Mouse (Mus musculus) stomach, postnatal 0 days (tissue): ENCODE data around the gene Smc4. TPM values are rescaled to one million over a fixed set of nuclear protein-coding genes. Genes with fewer than 3 reads are reported as not detected.

Experiments used
- ATAC-seq: fragments of 200-750 bp; cut with Nextera tagmentation; 2 replicates; pipeline ENCODE4 v1.8.0; 2017; ENCODE audit not compliant: low FRiP score, low TSS enrichment
- DNase-seq: peaks from one replicate; pipeline ENCODE4 v3.0.0-alpha.2; 2016; ENCODE audit warnings: low spot score
- H3K27ac ChIP-seq: fragments of 300-500 bp; sonication (generic); replicated peaks from 2 replicates; pipeline ENCODE4 v1.5.1; 2014; ENCODE audit warnings: mild to moderate bottlenecking, control low read depth
- H3K27me3 ChIP-seq: fragments of 300-500 bp; sonication (generic); 2 replicates; pipeline ENCODE4 v1.6.1; 2014; ENCODE audit warnings: low read length; ENCODE audit not compliant: control insufficient read depth, insufficient read depth
- H3K36me3 ChIP-seq: fragments of 300-500 bp; sonication (generic); 2 replicates; pipeline ENCODE4 v1.6.1; 2014; ENCODE audit warnings: low read length, mixed read lengths; ENCODE audit not compliant: control insufficient read depth, insufficient read depth
- H3K4me1 ChIP-seq: fragments of 300-500 bp; sonication (generic); replicated peaks from 2 replicates; pipeline ENCODE4 v1.6.1; 2014; ENCODE audit warnings: antibody characterized with exemption; ENCODE audit not compliant: control insufficient read depth, insufficient read depth
- H3K4me2 ChIP-seq: fragments of 300-500 bp; sonication (generic); replicated peaks from 2 replicates; pipeline ENCODE4 v1.6.1; 2014; ENCODE audit warnings: low read depth, mild to moderate bottlenecking, control low read depth, moderate library complexity
- H3K4me3 ChIP-seq: fragments of 300-500 bp; sonication (generic); 2 replicates; pipeline ENCODE4 v1.5.1; 2014; ENCODE audit warnings: low read depth, low read length, control low read depth
- H3K9ac ChIP-seq: fragments of 300-500 bp; sonication (generic); 2 replicates; pipeline ENCODE4 v1.6.1; 2014; ENCODE audit warnings: mild to moderate bottlenecking, low read length, control low read depth, mixed read lengths
- H3K9me3 ChIP-seq: fragments of 300-500 bp; sonication (generic); 2 replicates; pipeline ENCODE4 v1.6.1; 2016; ENCODE audit warnings: low read length; ENCODE audit not compliant: control insufficient read depth
- CTCF ChIP-seq: IDR thresholded peaks from 2 replicates; pipeline ENCODE4 v1.5.1; 2016; ENCODE audit warnings: antibody characterized with exemption, low read depth, mild to moderate bottlenecking, moderate library complexity
- EP300 ChIP-seq: optimal IDR thresholded peaks from 2 replicates; pipeline ENCODE3; 2016; ENCODE audit warnings: antibody characterized with exemption
- WGBS: fragments of 180-500 bp; shearing (Covaris S2); extraction: QIAGEN DNeasy Blood & Tissue Kit; methylation state at CpG from one replicate; pipeline ENCODE4 v1.1.7; 2014; 5-methylcytosine and 5-hydroxymethylcytosine counted together
- microRNA counts: library from miRNA; unstranded; fragments of <30 nt; microRNA quantifications from one replicate; lab custom pipeline; 2015
- microRNA-seq: library from miRNA; unstranded; fragments of <30 nt; microRNA quantifications from one replicate; pipeline ENCODE4, GENCODE M21; 2016
- polyA plus RNA-seq: library from polyadenylated mRNA; unstranded; fragments of >200 nt; fragmentation: Nextera tagmentation; extraction: Ambion mirVana; gene quantifications from 2 replicates; pipeline ENCODE4 v1.2.1, GENCODE M21; 2015

Smc4 gene
- polyA plus RNA-seq, 1 experiment from 2014 or later: 56.4 TPM

GRCm38 (mm10) chr3:69054760-69055432 lies 50.4 kb downstream of the Smc4 start:
- ATAC-seq: peak; percentile 60; the same call in 1 of the 2 replicates

GRCm38 (mm10) chr3:69055871-69056270 lies 51.3 kb downstream of the Smc4 start:
- ATAC-seq (no peak), DNase-seq (no peak)
- Histone ChIP-seq H3K36me3 (no peaks in the 10 kb centered on the region), H3K4me3 (no peak overlapping the region), H3K27ac (no peak overlapping the region), H3K9me3 (no peaks in the 10 kb centered on the region), H3K27me3 (no peaks in the 10 kb centered on the region), H3K4me1 (no peaks in the 10 kb centered on the region), H3K4me2 (no peak overlapping the region), H3K9ac (no peak overlapping the region)
- TF ChIP-seq CTCF: no peak
- no peak for TF ChIP-seq EP300
- 84% methylated on average over 3 of the region's 3 CpGs for WGBS

More at GRCm38 (mm10) chr3:69054760-69055432, 50.4 kb downstream of the Smc4 start:
- Histone ChIP-seq H3K27ac (no peak overlapping the region), H3K4me3 (no peak overlapping the region), H3K9me3 (no peaks in the 10 kb centered on the region), H3K4me1 (no peaks in the 10 kb centered on the region), H3K4me2 (no peak overlapping the region), H3K27me3 (no peaks in the 10 kb centered on the region), H3K9ac (no peak overlapping the region), H3K36me3 (no peaks in the 10 kb centered on the region)
- TF ChIP-seq EP300 (no peak), CTCF (no peak)
- WGBS: 67% methylated on average over 7 of the region's 7 CpGs
- no peak for DNase-seq

- no peaks in the 10 kb centered on the region for H3K4me1 ChIP-seq
- H3K9me3 ChIP-seq: no peaks in the 10 kb centered on the region
- H3K27ac ChIP-seq: no peak overlapping the region
- H3K4me2 ChIP-seq: no peak overlapping the region
- no peaks in the 10 kb centered on the region for H3K36me3 ChIP-seq
- no peaks in the 10 kb centered on the region for H3K27me3 ChIP-seq
- no peak for TF ChIP-seq CTCF
- TF ChIP-seq EP300: no peak
- DNase-seq: no peak
- no peak overlapping the region for H3K4me3 ChIP-seq
- no peak for ATAC-seq
- WGBS: 91% methylated on average over 4 of the region's 4 CpGs
- no peak overlapping the region for H3K9ac ChIP-seq
Observed at GRCm38 (mm10) chr3:69060672-69061071, 56.1 kb downstream of the Smc4 start.

- Histone ChIP-seq H3K36me3 (no peaks in the 10 kb centered on the region), H3K9ac (no peak overlapping the region), H3K27ac (no peak overlapping the region), H3K4me3 (no peak overlapping the region), H3K4me1 (no peaks in the 10 kb centered on the region), H3K9me3 (no peaks in the 10 kb centered on the region), H3K4me2 (no peak overlapping the region), H3K27me3 (no peaks in the 10 kb centered on the region)
- no peak for ATAC-seq
- DNase-seq: no peak
- TF ChIP-seq EP300 (no peak), CTCF (no peak)
- WGBS: 96% methylated on average over 1 of the region's 1 CpGs
Observed at GRCm38 (mm10) chr3:69062764-69063163, 58.2 kb downstream of the Smc4 start.

- Histone ChIP-seq H3K36me3 (no peaks in the 10 kb centered on the region), H3K9ac (no peak overlapping the region), H3K4me1 (no peaks in the 10 kb centered on the region), H3K4me2 (no peak overlapping the region), H3K9me3 (no peaks in the 10 kb centered on the region), H3K4me3 (no peak overlapping the region), H3K27me3 (no peaks in the 10 kb centered on the region), H3K27ac (no peak overlapping the region)
- WGBS: 15% methylated on average over 1 of the region's 1 CpGs
- DNase-seq: no peak
- TF ChIP-seq CTCF: peak; percentile 73
- TF ChIP-seq EP300: no peak
- ATAC-seq: no peak
Observed at GRCm38 (mm10) chr3:69064005-69064404, 59.5 kb downstream of the Smc4 start.

MicroRNAs within 50 kb of the gene (microRNA counts, 519-probe panel; counts per million panel counts)
- microRNA mmu-miR-15b (lab: Ali Mortazavi, UCI): 6,720 counts per million, percentile 86 among the panel's probes with 10 or more counts

Small RNA genes lying within 50 kb of the gene (microRNA-seq; reads per million reads assigned to microRNA genes)
- gene Mir15b (1,095 reads per million, percentile 73 among the genes with 10 or more reads in this experiment), gene Mir16-2 (482 reads per million, percentile 64 among the genes with 10 or more reads in this experiment)

Other genes with a start within 250 kb of the Smc4 start
- 0.17 and 0.30 TPM in 2 replicates for gene 1110032F04Rik, start 135.2 kb upstream of the Smc4 start, polyA plus RNA-seq
- 2.2 TPM in 2 replicates for gene Ift80, start 168 bp upstream of the Smc4 start, polyA plus RNA-seq
- gene Trim59, start 40.0 kb downstream of the Smc4 start, polyA plus RNA-seq: 17.6 and 24.4 TPM in 2 replicates
- gene Kpna4, start 122.4 kb downstream of the Smc4 start, polyA plus RNA-seq: 20.5 and 21.8 TPM in 2 replicates
- gene Arl14, start 217.7 kb downstream of the Smc4 start, polyA plus RNA-seq: 31.5 and 39.8 TPM in 2 replicates